Mouse (Mus musculus) myocyte (in vitro differentiated cells): ENCODE measurements at regions not wholly inside any gene's neighbourhood (a gene's known extent, or its start where the extent isn't known, plus 50 kb on each side); places are given as distances from the start of the nearest gene placed in this dataset.

Experiments
- H3K27me3 ChIP-seq: one replicate; pipeline ENCODE4 v1.6.1; 2011; ENCODE audit not compliant: control insufficient read depth, insufficient read depth, insufficient read length
- H3K36me3 ChIP-seq: one replicate; pipeline ENCODE4 v1.6.1; 2011; ENCODE audit not compliant: control insufficient read depth, insufficient read depth
- H3K4me2 ChIP-seq: one replicate; pipeline ENCODE4 v1.6.1; 2011; ENCODE audit warnings: low read depth, control low read depth
- H3K4me3 ChIP-seq: one replicate; pipeline ENCODE4 v1.5.1; 2011; ENCODE audit warnings: mild to moderate bottlenecking, control low read depth, moderate library complexity
- H3K79me2 ChIP-seq: one replicate; pipeline ENCODE4 v1.6.1; 2011; ENCODE audit not compliant: control insufficient read depth, insufficient read depth
- H3ac ChIP-seq: one replicate; pipeline ENCODE4 v1.6.1; 2011; ENCODE audit not compliant: control insufficient read depth, insufficient read length
- CEBPB ChIP-seq: IDR thresholded peaks from 2 replicates; pipeline ENCODE4 v1.6.1; 2011; ENCODE audit warnings: mild to moderate bottlenecking, moderate library complexity; ENCODE audit not compliant: poor library complexity, insufficient read depth, severe bottlenecking
- E2F4 ChIP-seq: IDR thresholded peaks from one replicate; pipeline ENCODE4 v1.6.1; 2011; ENCODE audit warnings: mild to moderate bottlenecking, control low read depth, moderate library complexity; ENCODE audit not compliant: insufficient read depth
- MAX ChIP-seq: IDR thresholded peaks from one replicate; pipeline ENCODE4 v1.6.1; 2011; ENCODE audit warnings: low read depth, mild to moderate bottlenecking, control low read depth
- MYOD1 ChIP-seq, 3 experiments: IDR thresholded peaks; one replicate each; pipeline ENCODE4 v1.6.1; 2011; ENCODE audit warnings: control low read depth in 2 of 3, low read depth in 2 of 3, mild to moderate bottlenecking in 2 of 3, moderate library complexity in 1 of 3; ENCODE audit not compliant: insufficient read length in 2 of 3, control insufficient read depth in 1 of 3
- MYOG ChIP-seq, 3 experiments: IDR thresholded peaks; one replicate each; pipeline ENCODE4 v1.6.1; 2011; ENCODE audit warnings: control low read depth in 2 of 3, low read depth in 2 of 3, mild to moderate bottlenecking in 2 of 3; ENCODE audit not compliant: insufficient read length in 2 of 3, control insufficient read depth in 1 of 3, insufficient read depth in 1 of 3
- POLR2A ChIP-seq: IDR thresholded peaks from one replicate; pipeline ENCODE4 v1.6.1; 2011; ENCODE audit warnings: low read depth, mild to moderate bottlenecking, control low read depth, moderate library complexity; ENCODE audit not compliant: insufficient read length
- POLR2AphosphoS2 ChIP-seq: IDR thresholded peaks from one replicate; pipeline ENCODE4 v1.6.1; 2011; ENCODE audit warnings: low read depth, control low read depth; ENCODE audit not compliant: insufficient read length
- REST ChIP-seq: IDR thresholded peaks from one replicate; pipeline ENCODE4 v1.6.1; 2011; ENCODE audit warnings: mild to moderate bottlenecking, control low read depth, moderate library complexity; ENCODE audit not compliant: insufficient read depth, insufficient read length
- SRF ChIP-seq: IDR thresholded peaks from one replicate; pipeline ENCODE4 v1.6.1; 2011; ENCODE audit warnings: low read depth; ENCODE audit not compliant: control insufficient read depth, insufficient read length
- TCF12 ChIP-seq: IDR thresholded peaks from one replicate; pipeline ENCODE4 v1.6.1; 2011; ENCODE audit warnings: mild to moderate bottlenecking, control low read depth; ENCODE audit not compliant: poor library complexity, insufficient read depth, severe bottlenecking
- TCF3 ChIP-seq: IDR thresholded peaks from one replicate; pipeline ENCODE4 v1.6.1; 2011; ENCODE audit warnings: low read depth, control low read depth; ENCODE audit not compliant: insufficient read length
- USF1 ChIP-seq: IDR thresholded peaks from one replicate; pipeline ENCODE4 v1.6.1; 2011; ENCODE audit warnings: low read depth, mild to moderate bottlenecking, control low read depth, moderate library complexity

- Histone ChIP-seq H3K27me3 (no peaks in the 10 kb centered on the region), H3K4me2 (no peak overlapping the region), H3ac (no peak overlapping the region), H3K79me2 (no peaks in the 10 kb centered on the region), H3K4me3 (no peak overlapping the region), H3K36me3 (no peaks in the 10 kb centered on the region)
- TF ChIP-seq REST = no peak
- no peak for TF ChIP-seq TCF12
- no peak for TF ChIP-seq MAX
- TF ChIP-seq TCF3 = no peak
- no peak for TF ChIP-seq SRF
- TF ChIP-seq POLR2AphosphoS2 = no peak
- TF ChIP-seq CEBPB = no peak
- TF ChIP-seq MYOD1 (IDR thresholded peaks at IDR 0.05; ENCODE audit: control insufficient read depth in 1 of 3, insufficient read length in 2 of 3, low read depth in 2 of 3) = no peak
- TF ChIP-seq MYOG (IDR thresholded peaks at IDR 0.05; ENCODE audit: control insufficient read depth in 1 of 3, insufficient read depth in 1 of 3, insufficient read length in 2 of 3, low read depth in 2 of 3) = no peak
- TF ChIP-seq E2F4 = no peak
- no peak for TF ChIP-seq USF1
- no peak for TF ChIP-seq POLR2A
Observed at GRCm38 (mm10) chr9:13992728-13993127, 165.2 kb downstream of the Fam76b start.

- Histone ChIP-seq H3K4me2 (no peak overlapping the region), H3ac (no peak overlapping the region), H3K27me3 (no peaks in the 10 kb centered on the region), H3K79me2 (no peaks in the 10 kb centered on the region), H3K4me3 (no peak overlapping the region), H3K36me3 (no peaks in the 10 kb centered on the region)
- TF ChIP-seq POLR2AphosphoS2 = no peak
Observed at GRCm38 (mm10) chr9:13999358-13999757, 171.8 kb downstream of the Fam76b start.

GRCm38 (mm10) chr9:14001517-14001916 lies 174.0 kb downstream of the Fam76b start:
- Histone ChIP-seq H3K79me2 (no peaks in the 10 kb centered on the region), H3K36me3 (no peaks in the 10 kb centered on the region), H3K4me3 (no peak overlapping the region), H3K27me3 (no peaks in the 10 kb centered on the region), H3K4me2 (no peak overlapping the region), H3ac (no peak overlapping the region)
- TF ChIP-seq CEBPB (no peak), MYOD1 (IDR thresholded peaks at IDR 0.05; ENCODE audit: control insufficient read depth in 1 of 3, insufficient read length in 2 of 3, low read depth in 2 of 3) (no peak), POLR2A (no peak), SRF (no peak), USF1 (no peak), MAX (no peak), TCF3 (no peak), MYOG (IDR thresholded peaks at IDR 0.05; ENCODE audit: control insufficient read depth in 1 of 3, insufficient read depth in 1 of 3, insufficient read length in 2 of 3, low read depth in 2 of 3) (no peak), TCF12 (no peak), POLR2AphosphoS2 (no peak), REST (no peak), E2F4 (no peak)

GRCm38 (mm10) chr9:14002236-14002635 lies 174.7 kb downstream of the Fam76b start:
- Histone ChIP-seq H3ac (no peak overlapping the region), H3K27me3 (no peaks in the 10 kb centered on the region), H3K4me3 (no peak overlapping the region), H3K79me2 (no peaks in the 10 kb centered on the region), H3K4me2 (peak overlapping the region; percentile 38), H3K36me3 (no peaks in the 10 kb centered on the region)
- no peak for TF ChIP-seq E2F4
- no peak for TF ChIP-seq TCF3
- TF ChIP-seq MYOD1 (IDR thresholded peaks at IDR 0.05; ENCODE audit: control insufficient read depth in 1 of 3, insufficient read length in 2 of 3, low read depth in 2 of 3) = no peak
- no peak for TF ChIP-seq MAX
- no peak for TF ChIP-seq POLR2AphosphoS2
- TF ChIP-seq POLR2A = no peak
- TF ChIP-seq REST = no peak
- TF ChIP-seq CEBPB = no peak
- no peak for TF ChIP-seq TCF12
- no peak for TF ChIP-seq SRF
- no peak for TF ChIP-seq USF1
- TF ChIP-seq MYOG (IDR thresholded peaks at IDR 0.05; ENCODE audit: control insufficient read depth in 1 of 3, insufficient read depth in 1 of 3, insufficient read length in 2 of 3, low read depth in 2 of 3) = no peak

- Histone ChIP-seq H3K36me3 (no peaks in the 10 kb centered on the region), H3K4me3 (no peak overlapping the region), H3K79me2 (no peaks in the 10 kb centered on the region), H3ac (no peak overlapping the region), H3K27me3 (no peaks in the 10 kb centered on the region), H3K4me2 (no peak overlapping the region)
- TF ChIP-seq USF1 (no peak), TCF12 (no peak), POLR2AphosphoS2 (no peak), SRF (no peak), REST (no peak), TCF3 (no peak), MYOG (IDR thresholded peaks at IDR 0.05; ENCODE audit: control insufficient read depth in 1 of 3, insufficient read depth in 1 of 3, insufficient read length in 2 of 3, low read depth in 2 of 3) (no peak), MYOD1 (IDR thresholded peaks at IDR 0.05; ENCODE audit: control insufficient read depth in 1 of 3, insufficient read length in 2 of 3, low read depth in 2 of 3) (no peak), CEBPB (no peak), MAX (no peak), E2F4 (no peak), POLR2A (no peak)
Observed at GRCm38 (mm10) chr9:14003163-14003562, 175.6 kb downstream of the Fam76b start.
